Mouse (Mus musculus): ENCODE results near the gene Tm4sf5.

DNA sequence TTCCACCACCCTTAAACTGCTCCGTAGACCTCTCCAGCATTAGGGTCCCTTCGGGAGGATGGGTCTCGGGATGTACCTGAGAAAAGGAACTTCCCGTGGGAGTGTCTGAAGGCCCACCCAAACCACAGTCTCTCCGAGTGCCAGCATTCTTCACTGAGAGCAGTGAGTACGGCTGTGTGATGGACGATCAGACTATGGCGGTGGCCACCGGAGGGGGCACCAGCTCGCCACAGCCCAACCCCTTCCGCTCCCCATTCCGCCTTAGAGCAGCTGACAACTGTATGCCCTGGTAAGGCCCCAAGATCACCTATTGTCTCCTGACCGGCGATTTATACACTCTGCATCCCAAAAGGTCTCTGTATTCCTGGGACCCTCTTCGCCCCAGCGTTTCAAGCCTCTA is 39.8 kb upstream of the Tm4sf5 start:
- TF ChIP-seq CTCF (IDR thresholded peaks at IDR 0.05; ENCODE audit: borderline replicate concordance, insufficient read depth, low read depth, low read length) (no peak), POLR2A (IDR thresholded peaks at IDR 0.05; ENCODE audit: borderline replicate concordance, insufficient read depth, low read length) (no peak)

All from cerebellum, adult 2 months (tissue).